21 mouse cellular contexts compared by ENCODE assay signal in the genomic region with DNA sequence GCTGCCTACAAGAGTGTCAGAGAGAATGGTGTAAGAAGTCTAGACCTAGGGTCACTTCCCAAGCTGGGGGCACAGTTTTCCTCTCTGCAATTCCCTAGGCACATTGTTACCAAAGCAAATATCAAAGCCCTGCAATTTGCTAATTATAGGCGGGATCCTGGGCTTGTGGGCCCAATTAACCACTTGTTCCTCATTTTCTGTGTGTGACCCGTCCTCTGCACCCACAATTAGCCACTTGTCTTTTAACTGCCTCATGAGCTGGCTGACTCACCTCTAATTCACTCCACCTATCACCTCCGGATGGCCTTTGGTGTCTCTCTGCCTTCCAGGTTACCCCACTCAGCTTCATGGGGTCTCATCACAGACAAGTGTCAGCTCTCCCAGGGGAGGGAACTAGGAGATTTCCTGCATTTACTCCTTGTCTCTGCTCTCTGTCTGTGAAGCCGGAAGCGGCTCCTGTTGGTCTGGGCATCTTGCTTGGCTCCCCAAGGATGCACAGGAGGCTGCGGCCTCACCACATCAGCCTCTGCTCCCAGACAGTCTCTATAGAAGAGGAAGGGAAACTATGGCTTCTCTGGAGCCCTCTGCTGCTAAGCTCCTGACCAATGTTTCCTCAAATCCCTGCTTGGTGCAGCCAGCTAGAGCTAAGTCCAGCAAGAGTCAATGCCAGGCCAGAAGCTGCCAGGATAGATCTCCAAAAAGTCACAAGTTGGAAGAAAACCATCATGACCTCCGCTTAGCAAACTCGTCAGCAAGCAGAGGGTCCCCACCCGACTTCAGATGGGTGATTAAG.
DNase-seq lines count a peak whose midpoint lies in the region; ATAC-seq lines count a peak whose summit lies in the region.
"Had no signal": no experiment of that assay in that cellular context is flagged by ENCODE, and none has a peak within 500 bp of the region (broad histone marks: within the 10 kb centered on the region; RNA-seq: fewer than 3 reads in every experiment).

No protein-coding gene starts in this region.

- ATAC-seq in common myeloid progenitor, adult 5-6 weeks (replicated peaks; ENCODE audit: low read depth, poor library complexity, severe bottlenecking) = peak; percentile 78
- peak; percentile 3; the same call in 1 of the 2 replicates for ATAC-seq in intestine, embryonic 15.5 days
- 0 out of 2 replicates have a peak, but pooled peaks have one; percentile 3 for ATAC-seq in neutrophil, adult 5-6 weeks (ENCODE audit: extremely low read depth, insufficient number of reproducible peaks, low FRiP score, poor library complexity, severe bottlenecking)
- no peak for ATAC-seq in midbrain, embryonic 11.5 days (ENCODE audit: low FRiP score)
- ATAC-seq: forebrain, embryonic 16.5 days had no signal

- peaks cover 25% of the 10 kb centered on the region for H3K4me1 ChIP-seq in intestine, embryonic 15.5 days (replicated peaks)
- H3K4me1 ChIP-seq in midbrain, embryonic 11.5 days (ENCODE audit: control insufficient read depth, insufficient read depth, low read length) = no peaks in the 10 kb centered on the region
- H3K4me1 ChIP-seq: hindbrain, embryonic 15.5 days had no signal

- H3K4me3 ChIP-seq in intestine, embryonic 15.5 days (replicated peaks) = no peak overlapping the region
- no peak overlapping the region for H3K4me3 ChIP-seq in midbrain, embryonic 11.5 days (ENCODE audit: low read depth, low read length)
- H3K4me3 ChIP-seq: embryonic facial prominence, embryonic 12.5 days; erythroblast, embryonic 14.5 days; hindbrain, embryonic 15.5 days had no signal

- no peaks in the 10 kb centered on the region for H3K9me3 ChIP-seq in intestine, embryonic 15.5 days
- H3K9me3 ChIP-seq in midbrain, embryonic 11.5 days (ENCODE audit: control insufficient read depth, low read length) = no peaks in the 10 kb centered on the region
- H3K9me3 ChIP-seq: embryonic facial prominence, embryonic 12.5 days; hindbrain, embryonic 15.5 days had no signal

- DNase-seq in layer of hippocampus, adult 9-11 months = peak; percentile 15
- no peak for DNase-seq in layer of hippocampus, postnatal 10 days (ENCODE audit: low spot score in 2 of 2)
- no peak for DNase-seq in midbrain, embryonic 11.5 days (ENCODE audit: low spot score, missing footprints)
- no peak for DNase-seq in adrenal gland, adult (ENCODE audit: inconsistent age in 2 of 2, low spot score in 1 of 2)
- no peak for DNase-seq in adrenal gland, postnatal 10 days
- DNase-seq: adrenal gland, postnatal 14 days; cerebellum, adult 18-20 months; heart, postnatal 36 days; kidney, adult 11 months; kidney, postnatal 25 days; lung, postnatal 10 days; right cerebral cortex, adult 18-20 months; thymus, adult 2 months had no signal

- 69% methylated on average over 9 of the region's 9 CpGs for WGBS in intestine, embryonic 15.5 days
- WGBS in midbrain, embryonic 11.5 days = 87% methylated on average over 9 of the region's 9 CpGs

- H3K27ac ChIP-seq in intestine, embryonic 15.5 days = peak overlapping the region; percentile 57; the same call in 1 of the 2 replicates
- no peak overlapping the region for H3K27ac ChIP-seq in midbrain, embryonic 11.5 days (ENCODE audit: low read depth, low read length)
- H3K27ac ChIP-seq: embryonic facial prominence, embryonic 12.5 days; hindbrain, embryonic 15.5 days had no signal

- H3K27me3 ChIP-seq in intestine, embryonic 15.5 days (replicated peaks) = no peaks in the 10 kb centered on the region
- H3K27me3 ChIP-seq in midbrain, embryonic 11.5 days (ENCODE audit: control insufficient read depth, insufficient read depth, low read length) = 0 out of 2 replicates have a peak, but pooled peaks cover 3% of the 10 kb centered on the region
- H3K27me3 ChIP-seq: embryonic facial prominence, embryonic 12.5 days; megakaryocyte, embryonic 14.5 days had no signal

- no peaks in the 10 kb centered on the region for H3K36me3 ChIP-seq in intestine, embryonic 15.5 days
- no peaks in the 10 kb centered on the region for H3K36me3 ChIP-seq in midbrain, embryonic 11.5 days (ENCODE audit: control insufficient read depth, insufficient read depth, low read length)
- H3K36me3 ChIP-seq: embryonic facial prominence, embryonic 12.5 days; hindbrain, embryonic 15.5 days had no signal

- H3K4me2 ChIP-seq in intestine, embryonic 15.5 days (replicated peaks) = peak overlapping the region; percentile 25
- H3K4me2 ChIP-seq in midbrain, embryonic 11.5 days = no peak overlapping the region
- H3K4me2 ChIP-seq: embryonic facial prominence, embryonic 12.5 days; hindbrain, embryonic 15.5 days had no signal

- H3K9ac ChIP-seq in intestine, embryonic 15.5 days = no peak overlapping the region
- no peak overlapping the region for H3K9ac ChIP-seq in midbrain, embryonic 11.5 days (ENCODE audit: low read length)
- H3K9ac ChIP-seq: embryonic facial prominence, embryonic 12.5 days; hindbrain, embryonic 15.5 days had no signal
